Mouse (Mus musculus) gastrocnemius, postnatal 25 days (tissue): ENCODE measurements around the gene Atp6v0a1. TPM values are rescaled to one million over a fixed set of nuclear protein-coding genes. Genes with fewer than 3 reads are reported as not detected.

Source experiments
- DNase-seq: peaks from one replicate; pipeline ENCODE4 v3.0.0; 2022
- long read RNA-seq, 2 experiments: library from polyadenylated mRNA; stranded (forward); transcript quantifications; one replicate each; pipeline ENCODE4 v2.0.0; 2021
- total RNA-seq, 2 experiments: library from RNA; stranded (reverse); gene quantifications; 1 replicate in 1 of 2; 2 replicates in 1 of 2; pipeline ENCODE4 v1.2.3; 2021

The Atp6v0a1 gene
- 10 to 100 TPM; 56.9 to 60.0 TPM for total RNA-seq
- long read RNA-seq, experiment 1, transcript Atp6v0a1-203 (21 exons, 2,716 nt) = major isoform, 8 of 30 reads
- long read RNA-seq, experiment 1, partial matches to known transcripts = 4 of 30 reads
- long read RNA-seq, experiment 1, other reads (novel, unspliced or antisense) = 17 of 30 reads
- long read RNA-seq, experiment 2, transcript Atp6v0a1-203 (21 exons, 2,716 nt) = major isoform, 14 of 52 reads
- long read RNA-seq, experiment 2, partial matches to known transcripts = 5 of 52 reads
- long read RNA-seq, experiment 2, other reads (novel, unspliced or antisense) = 32 of 52 reads

DNA sequence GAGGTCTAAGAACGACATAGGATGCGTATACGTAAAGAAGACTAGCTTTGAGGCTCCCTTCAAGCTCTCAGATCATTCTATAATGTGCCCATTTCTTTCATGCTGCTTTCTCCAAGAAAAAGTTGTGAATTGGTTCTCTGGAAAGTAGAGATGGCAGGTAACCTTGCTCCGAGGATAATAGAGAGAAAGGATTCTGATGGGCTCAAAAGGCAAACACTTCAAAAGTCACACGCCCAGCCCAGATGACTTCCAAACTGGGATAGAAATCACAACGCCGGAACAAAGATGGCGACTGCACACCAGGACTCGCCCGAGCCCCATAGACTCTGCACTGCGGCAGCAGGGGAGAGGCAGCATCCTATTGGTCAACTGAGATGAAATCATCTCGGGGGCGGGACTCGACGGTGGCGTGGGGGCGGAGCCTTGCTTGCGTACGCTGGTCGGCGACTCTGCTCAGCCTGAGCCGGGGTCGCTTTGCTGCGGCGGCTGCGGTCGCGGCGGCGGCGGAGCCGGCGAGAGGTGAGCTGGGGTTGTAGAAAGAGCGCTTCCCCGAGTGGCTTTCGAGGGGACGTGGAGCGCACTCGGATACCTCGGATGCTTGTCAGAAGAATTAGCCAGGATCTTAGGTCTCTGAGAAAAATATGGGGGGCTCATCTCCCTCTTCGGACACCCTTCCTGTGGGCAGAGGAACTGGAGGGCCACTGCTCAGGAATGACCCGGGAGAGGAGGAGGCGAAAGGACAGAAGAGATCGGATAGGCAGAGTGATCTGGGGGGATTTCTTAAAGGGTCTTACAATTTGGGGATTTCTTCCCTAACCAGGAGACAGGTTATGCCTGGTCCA lies at the start of gene Atp6v0a1:
Gene Atp6v0a1, plus strand, starts transcription at position 407 of the 842 bp plus-strand sequence.
- peak; percentile 96 for DNase-seq

DNA sequence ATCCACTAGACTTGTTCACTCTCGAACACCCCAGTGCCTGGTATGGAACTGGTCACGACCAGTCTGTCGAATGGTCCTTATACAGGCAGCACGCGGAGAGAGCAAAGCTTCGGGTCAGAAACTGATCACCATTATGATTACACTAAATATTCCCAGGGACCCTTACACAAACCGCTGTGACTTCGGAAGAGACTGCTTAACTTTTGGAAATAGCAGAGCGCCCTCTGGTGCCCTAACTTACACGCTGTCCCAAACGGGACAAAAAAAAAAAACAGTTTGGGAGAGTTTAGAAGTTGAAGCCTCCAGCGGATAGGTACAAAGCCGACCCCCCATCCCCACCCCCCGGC lies 49.8 kb upstream of the Atp6v0a1 start:
- peak; percentile 51 for DNase-seq

DNA sequence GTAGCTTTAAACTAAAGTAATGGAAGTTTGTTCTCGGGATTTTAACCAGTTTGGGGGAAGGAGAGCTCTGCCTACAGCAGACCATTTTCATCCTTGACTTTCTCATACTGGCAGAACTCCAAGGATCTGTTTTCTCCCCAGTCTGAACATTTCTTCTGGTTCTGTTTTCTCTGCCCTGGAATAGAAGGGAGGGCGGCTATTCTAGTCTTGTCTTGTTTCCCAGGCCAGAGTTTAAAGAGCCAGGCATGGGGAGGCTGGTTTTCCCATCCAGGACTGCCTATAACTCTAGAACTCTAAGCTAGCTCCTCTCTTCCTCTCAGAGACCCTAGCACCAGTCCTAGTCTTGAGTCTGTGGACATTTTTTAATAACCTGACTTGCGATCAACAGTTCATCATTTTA lies 49.4 kb upstream of the Atp6v0a1 start:
- no peak for DNase-seq

DNA sequence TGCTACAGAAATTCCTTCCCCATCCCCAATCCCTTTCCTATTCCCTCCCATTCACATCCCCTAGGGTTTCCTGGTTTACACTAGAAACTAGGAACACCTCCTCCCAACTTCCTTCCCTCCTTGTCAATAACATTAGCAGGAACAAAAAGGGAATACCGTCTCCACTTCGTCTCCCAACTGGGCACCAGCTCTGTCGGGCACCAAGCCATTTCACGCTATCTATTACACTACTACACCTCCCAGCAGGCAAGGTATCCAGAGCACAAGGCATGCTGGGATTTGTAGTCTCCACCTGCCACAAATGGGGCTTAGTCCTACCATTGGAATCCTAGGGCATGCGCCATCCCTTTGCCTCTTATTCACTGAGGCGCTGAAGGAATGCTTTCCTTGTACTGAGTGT lies 48.7 kb upstream of the Atp6v0a1 start:
- DNase-seq = peak; percentile 81

DNA sequence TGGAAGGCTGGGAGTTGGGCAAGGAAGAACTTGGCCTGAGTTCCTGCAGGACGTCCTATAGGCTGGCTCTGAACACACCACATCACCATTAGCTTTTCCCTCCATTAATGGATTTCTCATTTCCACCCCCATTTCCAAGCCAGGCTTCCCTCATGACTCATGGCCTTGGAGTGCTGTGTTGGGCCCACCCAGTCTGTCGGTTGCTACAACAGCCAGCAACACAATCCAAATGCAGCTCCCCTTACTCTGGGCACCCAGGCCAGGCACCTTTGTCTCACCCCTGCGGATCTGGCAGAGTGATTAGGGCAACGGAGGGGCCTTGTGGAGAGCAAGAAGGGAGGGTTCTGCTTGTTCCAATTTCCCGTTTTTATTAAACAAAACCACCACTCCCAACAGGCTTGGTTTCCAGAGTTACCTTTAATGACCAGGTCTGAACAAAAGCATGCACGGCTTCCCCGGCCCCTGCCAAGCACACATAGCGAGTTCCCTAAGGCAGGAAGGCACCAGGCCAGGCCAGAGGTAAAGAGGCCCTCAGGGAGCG lies 46.8 kb upstream of the Atp6v0a1 start:
- DNase-seq = peak; percentile 84

DNA sequence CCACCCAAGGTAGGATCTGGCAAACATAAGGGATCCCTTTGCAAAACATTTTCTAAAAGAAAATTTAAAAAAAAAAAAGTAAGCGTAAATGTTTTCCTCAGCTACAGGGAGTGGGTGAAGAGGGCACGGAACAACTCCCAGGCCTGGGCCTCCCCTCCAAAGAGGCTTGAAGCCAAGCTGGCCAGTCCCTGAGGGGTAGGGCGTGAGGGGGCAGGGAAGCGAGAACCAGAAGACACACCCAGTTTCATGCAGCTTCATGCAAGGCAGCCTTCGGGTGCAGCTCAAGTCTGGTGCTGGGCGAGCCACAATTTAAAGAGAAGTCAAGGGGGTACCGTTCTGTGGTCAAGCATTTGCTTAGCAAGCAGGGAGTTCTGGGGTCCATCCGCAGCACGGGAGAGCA lies 45.6 kb upstream of the Atp6v0a1 start:
- peak; percentile 75 for DNase-seq

DNA sequence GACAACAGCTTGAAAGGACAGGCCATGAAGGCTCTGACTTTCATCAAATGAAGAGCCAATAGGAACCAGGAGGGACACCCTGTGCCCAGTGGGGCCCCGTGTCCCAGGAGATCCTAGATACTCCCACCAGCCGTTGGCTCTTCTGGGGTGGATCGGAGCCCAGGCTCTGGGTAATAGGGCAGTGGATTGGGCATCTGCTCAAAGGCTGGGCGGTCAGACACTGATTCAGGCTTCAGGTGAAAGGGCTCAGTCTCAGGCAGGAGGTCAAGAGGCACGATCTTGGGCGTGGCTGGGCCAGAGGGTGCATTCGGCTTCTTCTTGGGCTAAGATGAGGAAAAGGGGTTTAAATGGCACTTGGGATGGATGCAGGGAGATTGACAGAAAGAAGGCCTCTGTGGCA lies 45.1 kb upstream of the Atp6v0a1 start:
- DNase-seq = no peak

DNA sequence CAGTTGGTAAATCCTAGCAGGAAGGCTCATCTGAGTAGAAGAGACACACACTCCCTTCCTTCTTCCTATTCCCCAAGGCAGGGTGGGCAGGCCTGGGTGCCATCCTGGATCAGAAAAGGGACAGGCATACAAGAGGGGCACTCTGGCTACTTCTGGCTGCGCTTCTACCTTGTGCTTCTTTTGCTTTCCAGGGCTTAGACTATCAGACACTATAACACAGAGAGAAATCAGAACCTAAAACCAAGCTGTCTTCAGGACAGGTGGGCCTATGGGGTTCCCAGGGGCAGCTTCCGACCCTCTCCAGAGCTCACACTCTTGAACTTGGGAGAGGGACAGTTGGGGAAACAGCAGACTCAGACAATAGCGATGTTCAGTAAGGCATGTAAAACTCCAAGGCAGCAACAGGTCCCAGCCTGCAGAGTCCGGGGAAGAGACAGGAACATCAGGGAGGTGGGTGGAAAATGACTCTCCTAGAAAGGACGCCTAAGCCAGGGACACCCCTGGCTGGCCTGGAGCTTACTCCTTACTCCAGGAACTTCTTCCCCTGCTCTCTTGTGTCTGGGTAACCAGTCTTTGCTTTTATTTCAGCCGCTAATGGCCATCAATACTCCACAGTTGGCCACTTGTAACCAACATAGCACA lies 44.2 kb upstream of the Atp6v0a1 start:
- DNase-seq = no peak

DNA sequence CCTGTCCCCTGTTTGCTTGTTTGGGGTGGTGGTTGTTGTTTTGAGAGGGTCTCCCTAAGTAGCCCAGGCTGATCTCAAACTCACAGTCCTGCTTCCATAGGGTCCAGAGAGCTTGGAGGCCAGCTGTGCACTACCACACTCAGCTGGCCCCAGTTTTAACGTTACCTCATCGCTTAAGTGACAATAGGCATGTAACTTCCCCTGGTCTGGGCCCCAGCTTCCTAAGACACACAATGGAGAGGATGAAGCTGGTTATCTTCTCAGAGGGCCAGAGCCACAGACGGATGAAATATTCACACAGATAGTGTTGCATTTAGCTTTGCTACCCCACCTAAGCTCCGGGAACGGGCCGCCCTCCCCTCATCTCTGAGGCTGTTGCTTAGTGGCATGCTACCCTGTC lies 43.5 kb upstream of the Atp6v0a1 start:
- DNase-seq = no peak

DNA sequence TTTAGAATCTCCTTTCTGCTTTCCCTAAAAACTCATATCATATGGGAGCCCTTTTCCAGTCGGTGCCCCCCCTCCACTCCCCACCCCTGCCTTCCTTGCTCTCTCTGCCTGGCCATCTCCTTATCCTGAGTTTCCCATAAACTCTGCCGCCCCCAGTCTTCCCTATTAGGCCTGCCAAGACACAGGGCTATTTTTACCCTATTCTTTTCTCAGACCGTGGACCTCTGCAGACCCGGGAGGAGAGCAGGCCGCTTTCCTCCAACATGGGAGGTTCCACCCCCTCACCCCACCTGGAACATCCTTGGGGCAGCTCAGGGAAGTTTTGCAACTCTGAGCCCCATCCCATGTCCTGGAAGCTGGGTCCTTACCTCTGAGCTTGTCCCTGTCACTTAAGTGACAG lies 41.9 kb upstream of the Atp6v0a1 start:
- DNase-seq = no peak

DNA sequence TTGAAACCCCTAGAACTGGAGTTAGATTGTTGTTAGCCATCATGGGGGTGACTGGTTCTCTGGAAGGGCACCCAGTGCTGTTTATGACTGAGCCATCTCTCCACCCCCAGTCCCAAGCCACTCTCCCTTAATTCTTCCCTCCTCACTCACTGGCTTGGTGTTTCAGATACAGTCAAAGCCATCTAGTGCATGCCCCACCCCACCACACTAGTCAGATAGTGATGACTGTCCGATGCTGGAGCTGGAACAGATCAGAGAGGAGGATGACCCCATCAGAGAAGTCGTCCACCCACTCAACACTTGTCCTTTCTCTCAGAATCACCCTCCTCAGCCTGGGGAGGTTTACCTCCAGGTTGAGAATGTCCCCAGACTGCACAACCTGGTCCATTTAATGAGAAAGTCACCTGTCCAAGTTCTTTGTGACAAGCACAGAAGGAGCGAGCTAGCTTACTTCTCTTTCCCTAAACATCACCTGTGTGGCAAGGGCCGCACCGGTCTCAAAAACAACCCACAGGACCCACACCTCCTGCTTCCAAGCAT lies 41.3 kb upstream of the Atp6v0a1 start:
- DNase-seq = no peak

DNA sequence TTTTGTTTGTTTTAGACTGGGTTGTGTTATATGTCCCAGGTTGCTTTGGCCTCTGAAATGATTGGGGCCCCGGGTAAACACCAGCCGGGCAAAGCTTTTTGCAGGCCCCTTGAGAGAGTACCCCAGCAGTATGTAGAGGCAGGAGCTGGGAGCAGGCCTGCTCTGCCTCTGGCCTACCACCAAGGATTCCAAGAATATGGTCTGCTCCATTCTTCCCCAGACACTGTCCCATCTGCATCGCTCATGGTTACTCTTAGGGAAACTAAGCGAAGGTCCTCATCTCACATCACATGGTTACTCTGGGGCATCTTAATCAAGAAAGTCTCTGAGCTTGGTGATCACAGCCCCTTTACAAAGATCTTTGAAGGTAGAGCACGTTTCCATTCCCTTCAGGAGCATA lies 40.8 kb upstream of the Atp6v0a1 start:
- no peak for DNase-seq

DNA sequence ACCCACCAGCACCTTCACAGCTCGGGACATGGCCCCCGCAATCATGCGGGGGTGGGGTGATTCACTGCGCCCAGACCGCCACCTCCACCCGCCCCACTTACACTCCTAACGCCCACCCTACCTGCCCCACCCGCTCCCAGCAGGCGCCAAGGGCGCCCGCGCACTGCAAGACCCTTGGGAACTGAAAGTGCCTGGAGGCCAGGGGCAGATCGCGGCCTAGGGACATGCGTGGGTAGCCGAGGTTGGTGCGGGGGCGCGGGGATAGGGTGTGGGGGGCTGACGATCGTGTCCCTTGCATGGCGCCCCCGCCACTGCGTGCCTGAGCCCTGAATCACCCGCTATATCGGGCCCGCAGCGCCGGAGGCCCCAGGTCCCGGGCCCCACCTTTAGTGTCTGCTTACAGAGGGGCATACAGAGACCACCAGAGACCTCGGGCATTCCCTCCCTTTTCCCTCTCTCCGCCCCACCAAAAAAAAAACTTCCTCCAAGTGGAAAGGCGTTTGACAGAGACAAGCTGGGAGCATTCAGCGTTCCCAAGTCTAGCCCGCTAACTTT lies 40.0 kb upstream of the Atp6v0a1 start:
- peak; percentile 51 for DNase-seq

DNA sequence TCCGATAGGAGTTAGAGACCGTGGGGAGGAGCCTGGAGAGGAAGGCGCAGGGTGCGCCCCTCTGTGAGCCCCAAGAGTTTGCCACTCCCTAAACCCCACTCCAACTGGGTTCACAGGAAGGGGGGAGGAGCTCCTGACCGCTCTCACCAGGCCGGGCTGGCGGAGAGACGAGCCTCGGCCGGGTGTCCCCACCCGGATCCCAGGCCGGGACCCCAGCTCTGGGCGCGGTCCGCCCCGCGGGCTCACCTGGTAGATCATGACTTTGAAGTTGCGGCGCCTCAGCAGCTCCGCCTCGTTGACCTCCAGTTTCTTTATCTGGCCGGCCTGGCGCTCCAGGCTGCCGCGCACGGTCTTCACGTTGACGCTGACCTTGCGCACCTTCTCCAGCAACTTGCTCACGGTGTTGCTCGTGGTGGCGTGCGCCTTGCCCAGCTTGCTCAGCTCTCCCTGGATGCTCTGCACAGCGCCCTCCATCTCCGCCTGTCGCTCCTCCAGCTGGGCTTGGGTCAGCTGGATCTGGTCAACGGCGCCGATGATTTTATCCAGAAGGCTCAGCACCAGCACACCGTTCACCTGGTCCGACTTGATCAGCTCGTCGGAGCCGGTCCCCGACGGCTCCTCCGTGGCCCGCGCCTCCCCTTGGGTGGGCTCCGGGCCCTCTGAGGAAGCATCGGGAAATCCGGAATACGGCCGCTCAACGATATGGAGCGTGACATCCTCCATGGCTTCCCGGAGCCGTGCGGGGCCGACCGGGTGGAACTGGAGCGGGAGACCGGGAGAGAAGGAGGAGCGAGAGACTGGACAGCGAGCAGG lies 39.3 kb upstream of the Atp6v0a1 start:
- peak; percentile 76 for DNase-seq

DNA sequence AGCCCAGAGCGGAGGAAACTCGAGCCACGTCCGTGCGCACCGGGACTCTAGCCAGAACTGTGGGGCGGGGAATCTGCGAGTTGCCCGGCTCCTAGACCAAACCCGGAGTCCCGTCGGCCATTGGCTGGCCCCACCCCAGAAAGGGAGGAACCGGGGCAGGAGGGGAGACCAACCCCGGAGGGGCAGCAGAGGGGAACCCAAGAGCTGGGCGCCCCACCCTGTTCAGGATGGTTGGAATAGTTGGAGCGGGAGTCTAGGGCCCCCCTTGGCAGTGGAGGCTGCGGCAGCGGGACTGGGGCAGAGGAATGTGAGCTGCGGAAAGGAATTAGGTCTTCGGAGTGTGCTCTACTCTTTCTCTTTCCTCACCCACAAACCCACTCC lies 38.7 kb upstream of the Atp6v0a1 start, which contains the start of gene Cavin1:
Gene Cavin1, minus strand, starts transcription at position 331 of the 381 bp plus-strand sequence.
- peak; percentile 99 for DNase-seq

DNA sequence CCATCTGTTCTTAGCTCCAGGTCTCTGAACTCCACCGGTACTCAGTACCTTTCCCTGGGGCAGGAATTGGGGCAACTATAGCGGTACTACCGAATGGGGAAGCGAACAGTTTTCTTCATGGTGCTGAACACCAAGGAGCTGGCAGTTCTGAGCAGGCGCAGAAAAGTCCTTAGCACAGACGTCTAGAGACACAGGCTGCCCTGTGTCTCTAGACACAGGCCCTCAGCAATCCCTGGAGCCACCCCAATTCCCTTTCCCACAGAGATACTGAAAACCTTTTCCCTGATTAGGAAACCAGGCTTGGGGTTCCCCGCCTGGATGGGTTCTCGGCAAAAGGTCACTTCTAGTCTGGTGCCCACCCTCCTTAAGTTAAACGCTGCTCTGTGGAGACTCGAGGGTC lies 37.8 kb upstream of the Atp6v0a1 start:
- no peak for DNase-seq

DNA sequence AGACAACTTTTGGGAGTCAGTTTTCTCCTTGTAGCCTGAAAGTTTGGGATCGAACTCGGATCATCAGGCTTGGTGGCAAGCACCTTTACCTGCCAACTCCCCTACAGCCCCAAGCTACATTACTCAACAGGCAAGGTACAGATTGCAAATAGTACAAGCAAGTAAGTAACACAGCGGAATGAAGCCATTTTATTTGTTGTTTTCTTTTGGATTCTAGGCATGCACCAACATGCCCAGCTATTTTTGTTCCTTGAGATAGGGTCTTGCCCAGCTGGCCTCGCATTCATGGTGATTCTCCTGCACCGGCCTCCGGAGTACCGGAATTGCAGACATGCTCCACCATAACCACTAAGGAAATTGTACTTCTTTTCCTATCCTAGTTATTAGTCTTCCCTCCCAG lies 36.0 kb upstream of the Atp6v0a1 start:
- no peak for DNase-seq

DNA sequence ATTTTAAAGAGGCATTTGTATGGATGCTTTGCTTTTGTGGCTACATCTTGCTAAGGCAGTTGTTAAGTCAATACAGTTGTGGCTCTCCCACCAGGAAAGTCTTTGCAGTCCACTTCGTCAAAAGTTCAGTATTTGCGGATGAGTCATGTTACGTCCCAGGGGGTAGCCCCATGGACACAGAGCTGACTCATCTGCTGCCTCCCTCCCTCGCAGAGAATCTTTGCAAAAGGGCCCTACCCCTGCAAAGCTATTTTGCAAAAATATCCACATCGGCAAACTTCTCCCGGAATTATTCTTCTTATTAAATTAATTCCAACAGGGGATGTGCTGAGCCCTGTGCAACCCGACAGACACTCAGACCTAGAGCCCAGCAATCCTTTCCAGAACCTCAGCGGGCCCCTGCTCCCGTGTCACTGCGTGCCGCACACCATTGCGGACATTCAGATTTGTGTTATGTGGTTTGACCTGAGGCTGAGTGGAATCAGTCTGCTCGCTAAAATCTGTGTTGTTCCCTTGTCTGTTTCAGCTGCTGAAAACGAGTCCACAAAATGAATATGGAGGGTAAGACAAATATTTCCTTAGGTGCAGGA lies 34.8 kb upstream of the Atp6v0a1 start:
- peak; percentile 62 for DNase-seq

DNA sequence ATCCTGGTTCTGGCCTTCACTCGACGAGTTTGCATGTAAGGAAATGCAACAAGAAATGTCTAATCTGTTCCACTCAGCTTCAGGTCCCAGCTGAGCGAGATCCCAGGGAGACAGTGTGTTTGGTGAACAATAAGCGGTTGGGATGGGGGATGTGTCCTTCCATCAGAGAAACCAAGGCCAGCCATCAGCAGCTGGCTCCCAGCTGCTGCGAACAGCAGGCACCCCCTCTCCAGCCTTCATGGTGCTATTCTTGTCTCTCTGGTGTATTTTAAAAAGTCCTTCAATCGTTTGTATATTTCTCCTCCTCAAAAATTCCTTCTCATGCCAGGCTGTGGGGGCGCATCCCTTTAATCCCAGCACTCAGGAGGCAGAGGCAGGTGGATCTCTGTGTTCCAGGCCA lies 34.0 kb upstream of the Atp6v0a1 start:
- DNase-seq = no peak

DNA sequence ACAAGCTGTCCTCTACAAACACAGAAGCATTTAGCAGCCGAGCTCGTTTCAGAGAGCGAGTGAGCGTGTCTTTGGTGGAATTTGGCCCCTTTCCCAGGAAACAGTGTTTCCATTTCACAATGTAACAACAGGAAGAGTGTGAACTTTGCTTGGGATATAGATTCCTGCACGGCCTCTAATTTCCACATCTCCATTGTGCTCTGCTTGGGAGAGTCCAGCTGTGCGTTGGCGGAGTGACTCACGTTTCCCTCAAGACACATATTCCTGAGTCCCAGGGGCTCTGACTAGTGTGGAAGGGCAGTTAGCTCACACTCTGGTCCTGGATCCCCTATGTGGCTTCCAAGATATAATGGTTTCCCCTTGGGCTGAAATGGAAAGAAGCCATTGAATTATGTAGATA lies 29.4 kb upstream of the Atp6v0a1 start:
- DNase-seq = peak; percentile 43

DNA sequence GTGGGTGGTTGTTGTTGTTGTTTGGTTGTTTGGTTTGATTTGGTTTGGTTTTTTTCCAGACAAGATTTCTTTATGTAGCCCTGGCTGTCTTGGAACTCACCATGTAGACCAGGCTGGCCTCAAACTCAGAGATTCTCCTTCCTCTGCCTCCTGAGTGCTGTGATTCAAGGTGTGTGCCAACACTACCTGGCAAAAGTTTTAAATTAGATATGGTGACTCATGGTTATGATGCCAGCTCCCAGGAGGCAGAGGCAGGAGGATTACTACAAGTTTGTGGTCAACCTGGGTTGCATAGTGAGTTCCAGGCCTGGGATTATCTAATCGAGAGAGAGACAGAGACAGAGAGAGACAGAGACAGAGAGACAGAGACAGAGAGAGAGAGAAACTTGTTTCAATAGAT lies 28.8 kb upstream of the Atp6v0a1 start:
- DNase-seq = no peak
